Mouse (Mus musculus) stomach, embryonic 16.5 days (tissue): ENCODE measurements around the gene Lama2. TPM values are rescaled to one million over a fixed set of nuclear protein-coding genes. Genes with fewer than 3 reads are reported as not detected.

Experiments
- ATAC-seq: fragments of 200-750 bp; cut with Nextera tagmentation; 2 replicates; pipeline ENCODE4 v1.8.0; 2017; ENCODE audit warnings: moderate number of reproducible peaks, moderate TSS enrichment; ENCODE audit not compliant: insufficient read depth, low FRiP score
- H3K27ac ChIP-seq: fragments of 300-500 bp; sonication (generic); 2 replicates; pipeline ENCODE4 v1.5.1; 2014; ENCODE audit warnings: low read length
- H3K27me3 ChIP-seq: fragments of 300-500 bp; sonication (generic); 2 replicates; pipeline ENCODE4 v1.6.1; 2014; ENCODE audit warnings: low read length, control low read depth, mixed read lengths; ENCODE audit not compliant: control insufficient read depth, insufficient read depth
- H3K36me3 ChIP-seq: fragments of 300-500 bp; sonication (generic); 2 replicates; pipeline ENCODE4 v1.6.1; 2014; ENCODE audit warnings: low read length; ENCODE audit not compliant: control insufficient read depth, insufficient read depth
- H3K4me1 ChIP-seq: fragments of 300-500 bp; sonication (generic); 2 replicates; pipeline ENCODE4 v1.6.1; 2014; ENCODE audit warnings: low read length, control low read depth, mixed read lengths; ENCODE audit not compliant: control insufficient read depth, insufficient read depth
- H3K4me2 ChIP-seq: fragments of 300-500 bp; sonication (generic); 2 replicates; pipeline ENCODE4 v1.6.1; 2014; ENCODE audit warnings: low read depth, low read length, mixed read lengths
- H3K4me3 ChIP-seq: fragments of 300-500 bp; sonication (generic); replicated peaks from 2 replicates; pipeline ENCODE4 v1.5.1; 2014; ENCODE audit warnings: mild to moderate bottlenecking, low read length
- H3K9ac ChIP-seq: fragments of 300-500 bp; sonication (generic); 2 replicates; pipeline ENCODE4 v1.6.1; 2014; ENCODE audit warnings: low read length
- H3K9me3 ChIP-seq: fragments of 300-500 bp; sonication (generic); replicated peaks from 2 replicates; pipeline ENCODE4 v1.6.1; 2016; ENCODE audit warnings: low read length, control low read depth; ENCODE audit not compliant: control insufficient read depth
- WGBS: fragments of 180-500 bp; shearing (Covaris S2); extraction: QIAGEN DNeasy Blood & Tissue Kit; methylation state at CpG from one replicate; pipeline ENCODE4 v1.1.7; 2014; 5-methylcytosine and 5-hydroxymethylcytosine counted together
- polyA plus RNA-seq: library from polyadenylated mRNA; unstranded; fragments of >200 nt; fragmentation: Nextera tagmentation; extraction: Ambion mirVana; gene quantifications from 2 replicates; pipeline ENCODE4 v1.2.1, GENCODE M21; 2015

Gene Lama2
- polyA plus RNA-seq, 1 experiment from 2014 or later = 19.9 TPM

DNA sequence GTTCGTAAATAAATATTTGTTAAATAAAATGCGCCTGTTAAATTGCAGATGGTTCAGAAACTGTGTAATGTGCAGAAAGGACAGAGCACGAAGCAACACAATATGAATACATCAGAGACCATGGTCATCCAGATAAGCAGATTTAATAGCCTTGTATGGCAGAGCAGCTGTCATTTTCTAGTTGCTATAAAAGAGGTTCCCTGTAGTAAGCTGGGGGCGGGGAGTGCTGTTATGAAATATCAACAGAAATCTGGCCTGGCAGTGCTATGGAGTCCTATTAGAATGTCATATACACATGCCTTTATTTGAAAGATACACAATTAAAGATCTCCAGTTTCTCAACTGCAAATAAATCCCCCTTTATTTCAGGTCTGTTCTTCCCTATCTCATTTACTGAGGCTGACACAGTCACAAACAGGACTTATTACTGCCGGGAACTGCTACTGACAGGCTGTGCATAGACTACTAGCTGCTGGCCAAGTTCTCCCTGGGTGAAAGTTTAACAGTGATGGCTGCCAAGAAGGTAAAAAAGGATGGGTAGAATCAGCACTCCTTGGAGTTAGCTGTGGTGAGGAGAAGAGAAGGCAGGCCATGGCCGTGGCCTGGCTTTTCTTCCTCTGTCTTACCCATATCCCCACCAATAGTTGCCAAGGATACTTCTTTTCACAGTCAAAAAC, 396.8 kb downstream of the Lama2 start:
- whole genome bisulfite sequencing = 76% methylated on average over 6 of the region's 6 CpGs
- no peak for ATAC-seq

DNA sequence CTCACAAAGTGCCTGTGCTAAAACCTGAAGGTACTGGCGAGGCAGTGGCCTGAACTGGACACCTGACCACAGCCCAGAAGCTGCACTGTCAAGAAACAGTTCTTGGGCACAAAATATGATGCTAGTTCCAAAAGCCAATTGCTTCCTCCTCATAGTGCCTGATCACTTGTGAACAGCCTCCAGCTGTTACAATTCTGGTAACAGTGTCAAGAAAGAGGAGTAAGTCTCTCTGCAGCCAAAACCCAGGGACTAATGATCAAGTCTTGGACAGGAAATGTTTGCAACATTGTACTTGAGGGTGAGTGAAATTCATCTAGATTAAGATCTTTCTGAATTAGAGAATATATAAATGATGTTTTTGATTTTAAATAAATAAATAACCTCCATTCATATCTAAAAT, 399.9 kb downstream of the Lama2 start:
- Histone ChIP-seq H3K36me3 (no peaks in the 10 kb centered on the region), H3K9ac (no peak overlapping the region), H3K27me3 (no peaks in the 10 kb centered on the region), H3K9me3 (no peaks in the 10 kb centered on the region), H3K4me1 (no peaks in the 10 kb centered on the region), H3K4me3 (no peak overlapping the region), H3K27ac (no peak overlapping the region), H3K4me2 (no peak overlapping the region)
- ATAC-seq = no peak
- WGBS = 62% methylated on average over 1 of the region's 1 CpGs

More for the DNA sequence above, 396.8 kb downstream of the Lama2 start:
- Histone ChIP-seq H3K27me3 (no peaks in the 10 kb centered on the region), H3K4me3 (no peak overlapping the region), H3K9me3 (no peaks in the 10 kb centered on the region), H3K36me3 (no peaks in the 10 kb centered on the region), H3K4me2 (no peak overlapping the region), H3K4me1 (no peaks in the 10 kb centered on the region), H3K27ac (no peak overlapping the region), H3K9ac (no peak overlapping the region)

DNA sequence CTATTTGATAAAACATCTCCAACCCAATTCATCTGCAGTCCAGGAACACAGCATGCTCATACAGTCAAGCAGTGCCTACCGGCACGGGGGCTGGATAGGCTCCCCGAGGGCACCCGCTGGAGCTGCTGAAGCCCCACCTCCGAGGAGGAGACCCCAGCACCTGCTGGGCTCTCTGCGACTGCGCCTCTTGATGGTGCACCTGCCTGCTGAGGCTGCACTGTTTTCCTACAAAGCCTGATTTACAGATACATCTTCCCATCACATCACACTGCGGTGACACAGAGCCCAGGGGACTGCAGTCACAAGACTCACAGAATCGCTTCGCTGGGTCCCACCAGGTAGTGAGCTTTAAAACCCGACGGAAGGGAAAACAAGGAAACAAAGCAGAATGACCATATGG, 412.2 kb downstream of the Lama2 start:
- Histone ChIP-seq H3K36me3 (no peaks in the 10 kb centered on the region), H3K9ac (no peak overlapping the region), H3K9me3 (no peaks in the 10 kb centered on the region), H3K4me2 (no peak overlapping the region), H3K27me3 (no peaks in the 10 kb centered on the region), H3K27ac (no peak overlapping the region), H3K4me1 (no peaks in the 10 kb centered on the region), H3K4me3 (no peak overlapping the region)
- no peak for ATAC-seq
- WGBS = 25% methylated on average over 12 of the region's 12 CpGs

DNA sequence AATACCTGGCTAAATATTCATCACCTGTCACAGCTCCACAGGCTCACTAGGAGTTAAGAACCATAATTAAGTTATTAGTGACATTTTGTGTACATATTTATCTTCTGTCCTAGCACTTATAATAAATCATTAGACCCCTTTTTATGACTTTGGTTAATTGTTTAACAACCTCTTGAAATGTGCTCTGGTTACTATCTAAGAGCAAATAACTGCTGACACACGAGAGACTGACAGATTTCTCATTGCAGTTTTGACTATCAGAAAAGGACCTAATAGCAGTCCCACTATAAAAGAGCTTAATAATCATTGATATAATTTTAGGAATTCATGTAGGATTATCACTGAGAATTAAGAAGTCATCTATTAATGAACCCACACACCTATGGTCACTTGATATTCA, 421.1 kb downstream of the Lama2 start:
- no peak overlapping the region for H3K9ac ChIP-seq
- no peaks in the 10 kb centered on the region for H3K27me3 ChIP-seq
- no peak overlapping the region for H3K27ac ChIP-seq
- no peak overlapping the region for H3K4me3 ChIP-seq
- H3K36me3 ChIP-seq = no peaks in the 10 kb centered on the region
- no peaks in the 10 kb centered on the region for H3K4me1 ChIP-seq
- WGBS = 28% methylated on average over 1 of the region's 1 CpGs
- no peak overlapping the region for H3K4me2 ChIP-seq
- no peak for ATAC-seq
- no peaks in the 10 kb centered on the region for H3K9me3 ChIP-seq

DNA sequence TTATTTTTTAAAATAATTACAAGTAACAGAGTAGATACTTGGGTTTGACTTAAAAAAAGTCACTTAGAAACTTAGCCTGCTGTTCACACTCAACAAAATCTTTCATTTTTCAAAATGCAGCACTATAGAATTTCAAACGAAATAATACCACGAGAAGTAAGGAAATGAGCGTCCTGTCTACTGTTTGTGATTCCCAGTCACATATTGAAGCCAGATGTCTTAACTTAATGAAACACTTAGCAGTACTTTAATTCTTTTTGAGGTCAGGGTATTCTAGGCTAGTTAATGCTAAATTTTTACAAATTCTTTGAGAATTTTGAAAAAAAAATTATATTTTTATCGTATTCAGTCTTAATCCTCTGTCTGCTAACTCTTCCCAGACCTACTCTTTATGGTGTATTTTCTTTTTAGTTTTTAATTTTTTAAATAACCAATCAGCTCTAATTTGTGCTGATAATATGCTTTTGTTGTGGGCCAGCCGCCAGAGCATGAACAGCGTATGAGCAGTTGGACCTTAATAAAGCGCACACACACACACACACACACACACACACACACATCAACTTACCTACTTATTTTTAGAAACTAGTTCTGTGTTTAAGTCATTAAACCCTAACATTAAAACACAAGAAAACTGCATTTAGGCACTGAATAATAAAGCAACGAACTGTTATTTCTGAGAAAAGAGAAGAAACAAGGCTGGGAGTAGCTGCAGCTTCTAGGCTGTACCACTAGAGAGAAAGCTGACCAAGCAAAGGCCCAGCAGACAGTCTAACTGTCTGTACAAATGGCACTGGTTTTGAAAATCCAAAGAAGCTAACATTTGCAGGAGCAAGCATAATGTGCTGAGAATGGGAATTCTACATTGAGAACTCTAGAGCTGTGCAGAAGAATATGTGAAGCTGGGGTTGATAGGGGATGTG, 425.3 kb downstream of the Lama2 start:
- WGBS = 84% methylated on average over 8 of the region's 8 CpGs

DNA sequence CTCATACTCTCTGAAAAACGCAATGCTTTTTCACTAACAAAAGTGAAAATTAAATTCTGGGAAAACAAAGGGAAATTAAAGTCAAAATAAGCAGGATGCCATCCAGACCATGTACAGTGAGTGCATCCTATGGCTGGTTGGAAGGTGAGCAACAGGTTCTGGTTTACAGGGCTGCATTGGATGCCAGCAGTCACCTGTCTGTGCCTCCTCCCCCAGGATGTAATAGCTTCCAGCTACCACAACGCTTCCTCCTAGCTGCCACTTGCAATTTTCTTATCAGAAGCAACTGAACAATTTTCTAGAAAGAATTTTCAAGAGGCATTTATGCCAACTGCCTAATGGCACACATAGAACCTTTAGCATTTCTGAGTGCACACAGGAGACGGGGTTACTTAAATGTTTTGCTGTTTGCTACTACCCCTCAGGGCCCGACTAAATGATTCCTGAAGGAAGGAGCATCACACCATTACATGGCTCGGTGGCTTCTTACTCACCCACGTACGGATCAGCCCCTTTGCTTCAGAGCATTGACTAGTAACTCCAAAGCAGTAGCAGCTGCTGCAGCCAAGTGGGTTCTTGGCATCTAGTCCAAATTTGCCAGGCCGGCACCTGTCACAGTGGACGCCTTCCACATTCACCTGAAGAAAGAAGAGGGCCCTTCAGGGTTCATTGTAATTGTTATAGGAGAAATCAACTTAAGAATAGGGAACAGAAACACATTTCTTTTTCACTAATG, 430.8 kb downstream of the Lama2 start:
- Histone ChIP-seq H3K9me3 (no peaks in the 10 kb centered on the region), H3K27me3 (no peaks in the 10 kb centered on the region), H3K9ac (no peak overlapping the region), H3K4me1 (no peaks in the 10 kb centered on the region), H3K36me3 (no peaks in the 10 kb centered on the region), H3K4me2 (no peak overlapping the region), H3K4me3 (no peak overlapping the region), H3K27ac (no peak overlapping the region)
- ATAC-seq = no peak
- 82% methylated on average over 9 of the region's 9 CpGs for WGBS

More for the DNA sequence above, 425.3 kb downstream of the Lama2 start:
- H3K4me3 ChIP-seq = no peak overlapping the region
- no peak overlapping the region for H3K27ac ChIP-seq
- ATAC-seq = no peak
- no peak overlapping the region for H3K9ac ChIP-seq
- H3K36me3 ChIP-seq = no peaks in the 10 kb centered on the region
- no peaks in the 10 kb centered on the region for H3K9me3 ChIP-seq
- H3K4me2 ChIP-seq = no peak overlapping the region
- H3K27me3 ChIP-seq = no peaks in the 10 kb centered on the region
- no peaks in the 10 kb centered on the region for H3K4me1 ChIP-seq

DNA sequence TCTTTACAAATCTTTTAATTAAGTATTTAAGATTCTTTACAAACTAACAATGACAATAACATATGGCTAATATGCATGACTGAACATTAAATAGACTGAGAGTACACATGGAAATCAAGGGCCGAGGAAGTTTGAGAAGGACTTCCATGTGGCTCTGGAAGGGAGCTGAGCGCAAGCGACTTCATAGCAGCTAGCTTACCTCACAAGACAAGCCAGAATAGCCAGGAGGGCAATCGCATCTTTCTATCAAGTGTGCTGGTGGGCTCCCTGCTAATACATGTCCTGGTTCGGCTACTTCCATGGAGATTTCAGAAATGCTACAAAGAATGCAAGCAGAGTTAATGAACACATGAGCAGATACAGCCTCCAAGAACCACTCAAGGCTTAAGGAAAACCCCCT, 435.4 kb downstream of the Lama2 start:
- no peak overlapping the region for H3K9ac ChIP-seq
- no peak overlapping the region for H3K4me2 ChIP-seq
- no peaks in the 10 kb centered on the region for H3K36me3 ChIP-seq
- no peaks in the 10 kb centered on the region for H3K9me3 ChIP-seq
- H3K27ac ChIP-seq = no peak overlapping the region
- H3K27me3 ChIP-seq = no peaks in the 10 kb centered on the region
- no peak overlapping the region for H3K4me3 ChIP-seq
- no peaks in the 10 kb centered on the region for H3K4me1 ChIP-seq
- WGBS = 88% methylated on average over 5 of the region's 5 CpGs
- no peak for ATAC-seq

DNA sequence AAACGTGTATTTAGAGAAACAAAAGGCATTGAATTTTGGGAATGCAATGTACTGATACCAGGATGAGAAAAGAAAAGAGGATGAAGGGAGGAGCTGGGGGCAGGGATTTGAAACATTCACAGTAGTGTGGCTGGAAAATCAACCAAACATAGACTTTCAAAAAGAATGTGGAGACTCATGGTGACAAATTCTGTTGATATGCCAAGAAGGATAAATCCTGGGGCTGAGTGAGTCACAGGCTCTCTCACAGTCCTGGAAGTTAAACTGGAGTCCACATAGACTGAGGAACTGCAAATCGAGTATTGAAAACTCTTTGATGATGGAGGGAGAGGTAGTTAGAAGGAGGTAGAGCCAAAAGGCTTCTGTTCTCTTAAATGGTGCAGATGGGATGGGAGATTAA, 445.3 kb downstream of the Lama2 start:
- no peaks in the 10 kb centered on the region for H3K36me3 ChIP-seq
- H3K27me3 ChIP-seq = no peaks in the 10 kb centered on the region
- WGBS = 71% methylated on average over 2 of the region's 2 CpGs
- H3K4me1 ChIP-seq = no peaks in the 10 kb centered on the region
- H3K4me3 ChIP-seq = no peak overlapping the region
- H3K9ac ChIP-seq = no peak overlapping the region
- ATAC-seq = no peak
- H3K4me2 ChIP-seq = no peak overlapping the region
- H3K27ac ChIP-seq = no peak overlapping the region
- no peaks in the 10 kb centered on the region for H3K9me3 ChIP-seq

DNA sequence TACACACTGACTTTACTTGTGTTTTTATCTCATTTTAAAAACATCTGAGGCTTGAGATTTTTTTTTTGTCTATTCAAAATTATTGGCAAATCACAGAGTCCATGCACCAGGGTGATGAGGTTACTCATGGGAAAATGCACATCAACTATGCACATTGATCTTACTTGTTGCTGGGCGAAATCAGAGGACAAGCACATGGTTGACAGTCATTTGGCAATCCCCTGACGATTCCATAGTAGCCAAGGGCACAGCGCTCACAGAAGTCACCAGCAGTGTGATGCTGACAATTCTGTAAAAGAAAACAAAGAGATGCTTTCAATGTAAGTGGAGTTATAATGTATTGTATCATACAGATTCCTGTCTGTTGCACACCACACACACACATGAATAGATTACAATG, 454.8 kb downstream of the Lama2 start:
- Histone ChIP-seq H3K4me3 (no peak overlapping the region), H3K27me3 (no peaks in the 10 kb centered on the region), H3K4me2 (no peak overlapping the region), H3K9ac (no peak overlapping the region), H3K27ac (no peak overlapping the region), H3K9me3 (no peaks in the 10 kb centered on the region), H3K36me3 (no peaks in the 10 kb centered on the region), H3K4me1 (no peaks in the 10 kb centered on the region)
- no peak for ATAC-seq
- WGBS = 70% methylated on average over 3 of the region's 3 CpGs
